Mouse (Mus musculus): ENCODE measurements around the gene Dennd1b. TPM values are rescaled to one million over a fixed set of nuclear protein-coding genes. Genes with fewer than 3 reads are reported as not detected.

The Dennd1b gene
- polyA plus RNA-seq, 1 experiment, result 0.81 TPM

- H3K79me2 ChIP-seq (ENCODE audit: control insufficient read depth, insufficient read depth), result peaks cover 11% of the 10 kb centered on the region
- H3K79me3 ChIP-seq (ENCODE audit: low read depth), result peaks cover 3% of the 10 kb centered on the region
- TF ChIP-seq MYOG (IDR thresholded peaks at IDR 0.05; ENCODE audit: control insufficient read depth, extremely low read depth, insufficient read length) (no peak), FOSL1 (IDR thresholded peaks at IDR 0.05; ENCODE audit: insufficient read depth, low read length, poor library complexity, severe bottlenecking) (no peak), USF1 (IDR thresholded peaks at IDR 0.05; ENCODE audit: low read depth) (no peak), CEBPB (IDR thresholded peaks at IDR 0.05; ENCODE audit: low read depth) (no peak)
- H3K27me3 ChIP-seq (ENCODE audit: control insufficient read depth, insufficient read depth, insufficient read length), result no peaks in the 10 kb centered on the region
- no peaks in the 10 kb centered on the region for H3K36me3 ChIP-seq (ENCODE audit: control insufficient read depth, insufficient read depth)
- no peak overlapping the region for H3ac ChIP-seq (ENCODE audit: control insufficient read depth, insufficient read length, low read depth)
- no peak overlapping the region for H3K4me3 ChIP-seq (ENCODE audit: insufficient read depth, poor library complexity, severe bottlenecking)
These were observed 29.3 kb downstream of the Dennd1b start for GRCm38 (mm10) chr1:138992384-138993138.

GRCm38 (mm10) chr1:138995621-138996380, 32.6 kb downstream of the Dennd1b start:
- Histone ChIP-seq H3K79me2 (ENCODE audit: control insufficient read depth, insufficient read depth) (no peaks in the 10 kb centered on the region), H3K4me3 (ENCODE audit: insufficient read depth, poor library complexity, severe bottlenecking) (no peak overlapping the region), H3K36me3 (ENCODE audit: control insufficient read depth, insufficient read depth) (no peaks in the 10 kb centered on the region), H3K79me3 (ENCODE audit: low read depth) (no peaks in the 10 kb centered on the region), H3ac (ENCODE audit: control insufficient read depth, insufficient read length, low read depth) (no peak overlapping the region), H3K27me3 (ENCODE audit: control insufficient read depth, insufficient read depth, insufficient read length) (no peaks in the 10 kb centered on the region)
- TF ChIP-seq MYOD1 (IDR thresholded peaks at IDR 0.05; ENCODE audit: control insufficient read depth, insufficient read length, low read depth) (no peak), MAX (IDR thresholded peaks at IDR 0.05) (no peak), CEBPB (IDR thresholded peaks at IDR 0.05; ENCODE audit: low read depth) (no peak), CTCF (IDR thresholded peaks at IDR 0.05; ENCODE audit: control insufficient read depth, insufficient read depth, insufficient read length) (no peak), MYOG (IDR thresholded peaks at IDR 0.05; ENCODE audit: control insufficient read depth, extremely low read depth, insufficient read length) (no peak), FOSL1 (IDR thresholded peaks at IDR 0.05; ENCODE audit: insufficient read depth, low read length, poor library complexity, severe bottlenecking) (no peak), USF1 (IDR thresholded peaks at IDR 0.05; ENCODE audit: low read depth) (no peak)

GRCm38 (mm10) chr1:138996663-138997062, 33.4 kb downstream of the Dennd1b start:
- no peak for TF ChIP-seq FOSL1 (IDR thresholded peaks at IDR 0.05; ENCODE audit: insufficient read depth, low read length, poor library complexity, severe bottlenecking)
- TF ChIP-seq CEBPB (IDR thresholded peaks at IDR 0.05; ENCODE audit: low read depth), result no peak
- no peak for TF ChIP-seq MYOG (IDR thresholded peaks at IDR 0.05; ENCODE audit: control insufficient read depth, extremely low read depth, insufficient read length)
- no peak for TF ChIP-seq MYOD1 (IDR thresholded peaks at IDR 0.05; ENCODE audit: control insufficient read depth, insufficient read length, low read depth)
- TF ChIP-seq CTCF (IDR thresholded peaks at IDR 0.05; ENCODE audit: control insufficient read depth, insufficient read depth, insufficient read length), result no peak
- no peak for TF ChIP-seq MAX (IDR thresholded peaks at IDR 0.05)
- no peak for TF ChIP-seq USF1 (IDR thresholded peaks at IDR 0.05; ENCODE audit: low read depth)
- no peaks in the 10 kb centered on the region for H3K79me2 ChIP-seq (ENCODE audit: control insufficient read depth, insufficient read depth)
- H3K79me3 ChIP-seq (ENCODE audit: low read depth), result no peaks in the 10 kb centered on the region
- H3K4me3 ChIP-seq (ENCODE audit: insufficient read depth, poor library complexity, severe bottlenecking), result no peak overlapping the region
- no peak overlapping the region for H3ac ChIP-seq (ENCODE audit: control insufficient read depth, insufficient read length, low read depth)
- H3K36me3 ChIP-seq (ENCODE audit: control insufficient read depth, insufficient read depth), result no peaks in the 10 kb centered on the region
- H3K27me3 ChIP-seq (ENCODE audit: control insufficient read depth, insufficient read depth, insufficient read length), result no peaks in the 10 kb centered on the region

- no peaks in the 10 kb centered on the region for H3K79me2 ChIP-seq (ENCODE audit: control insufficient read depth, insufficient read depth)
- no peaks in the 10 kb centered on the region for H3K36me3 ChIP-seq (ENCODE audit: control insufficient read depth, insufficient read depth)
- H3K79me3 ChIP-seq (ENCODE audit: low read depth), result no peaks in the 10 kb centered on the region
- no peak overlapping the region for H3K4me3 ChIP-seq (ENCODE audit: insufficient read depth, poor library complexity, severe bottlenecking)
- H3ac ChIP-seq (ENCODE audit: control insufficient read depth, insufficient read length, low read depth), result no peak overlapping the region
- TF ChIP-seq MAX (IDR thresholded peaks at IDR 0.05) (no peak), MYOD1 (IDR thresholded peaks at IDR 0.05; ENCODE audit: control insufficient read depth, insufficient read length, low read depth) (no peak), USF1 (IDR thresholded peaks at IDR 0.05; ENCODE audit: low read depth) (no peak), MYOG (IDR thresholded peaks at IDR 0.05; ENCODE audit: control insufficient read depth, extremely low read depth, insufficient read length) (no peak), CTCF (IDR thresholded peaks at IDR 0.05; ENCODE audit: control insufficient read depth, insufficient read depth, insufficient read length) (no peak), CEBPB (IDR thresholded peaks at IDR 0.05; ENCODE audit: low read depth) (no peak), FOSL1 (IDR thresholded peaks at IDR 0.05; ENCODE audit: insufficient read depth, low read length, poor library complexity, severe bottlenecking) (no peak)
- H3K27me3 ChIP-seq (ENCODE audit: control insufficient read depth, insufficient read depth, insufficient read length), result no peaks in the 10 kb centered on the region
These were observed 37.6 kb downstream of the Dennd1b start for GRCm38 (mm10) chr1:139000675-139001379.

GRCm38 (mm10) chr1:139003503-139003902, 40.3 kb downstream of the Dennd1b start:
- Histone ChIP-seq H3K79me2 (ENCODE audit: control insufficient read depth, insufficient read depth) (no peaks in the 10 kb centered on the region), H3K4me3 (ENCODE audit: insufficient read depth, poor library complexity, severe bottlenecking) (no peak overlapping the region), H3ac (ENCODE audit: control insufficient read depth, insufficient read length, low read depth) (no peak overlapping the region), H3K27me3 (ENCODE audit: control insufficient read depth, insufficient read depth, insufficient read length) (no peaks in the 10 kb centered on the region), H3K36me3 (ENCODE audit: control insufficient read depth, insufficient read depth) (no peaks in the 10 kb centered on the region), H3K79me3 (ENCODE audit: low read depth) (no peaks in the 10 kb centered on the region)
- TF ChIP-seq USF1 (IDR thresholded peaks at IDR 0.05; ENCODE audit: low read depth) (no peak), MYOG (IDR thresholded peaks at IDR 0.05; ENCODE audit: control insufficient read depth, extremely low read depth, insufficient read length) (no peak), CTCF (IDR thresholded peaks at IDR 0.05; ENCODE audit: control insufficient read depth, insufficient read depth, insufficient read length) (no peak), CEBPB (IDR thresholded peaks at IDR 0.05; ENCODE audit: low read depth) (no peak), FOSL1 (IDR thresholded peaks at IDR 0.05; ENCODE audit: insufficient read depth, low read length, poor library complexity, severe bottlenecking) (no peak), MYOD1 (IDR thresholded peaks at IDR 0.05; ENCODE audit: control insufficient read depth, insufficient read length, low read depth) (no peak), MAX (IDR thresholded peaks at IDR 0.05) (no peak)
